Mouse (Mus musculus): ENCODE measurements at regions not wholly inside any gene's neighbourhood (a gene's known extent, or its start where the extent isn't known, plus 50 kb on each side); places are given as distances from the start of the nearest gene placed in this dataset.

DNA sequence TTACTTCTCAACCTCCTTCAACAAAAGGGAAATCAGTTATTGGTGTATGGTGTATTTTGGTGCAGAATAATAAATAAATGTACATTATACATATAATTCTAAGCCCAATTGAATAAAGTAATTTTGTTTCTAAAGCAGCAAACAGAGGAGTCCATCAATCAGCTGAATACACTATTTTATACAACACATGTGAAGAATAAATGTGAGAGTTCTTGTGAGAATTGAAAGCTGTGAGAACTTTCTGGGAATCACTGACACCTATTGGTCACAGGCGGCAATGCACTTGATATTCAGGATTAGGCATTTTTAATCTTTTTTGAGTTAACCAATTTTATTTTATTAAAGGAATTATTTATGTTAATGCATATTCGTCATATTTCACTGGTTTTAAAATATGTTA lies 623.3 kb downstream of the Ndufa4 start:
- TF ChIP-seq RAD21 (IDR thresholded peaks at IDR 0.05; ENCODE audit: low read depth, low read length) (peak; percentile 61), POLR2A (IDR thresholded peaks at IDR 0.05; ENCODE audit: low read depth, low read length) (no peak), CTCF (conservative IDR thresholded peaks at IDR 0.05 in 1 of 2, IDR thresholded peaks at IDR 0.05 in 1 of 2; ENCODE audit: low read depth in 2 of 2, low read length in 2 of 2) (peak in 1 of 2 experiments; percentile 55; a peak in 3 of 4 replicates), ZNF384 (IDR thresholded peaks at IDR 0.05; ENCODE audit: low read depth, low read length) (no peak), EP300 (IDR thresholded peaks at IDR 0.05; ENCODE audit: low read length) (no peak), JUN (IDR thresholded peaks at IDR 0.05; ENCODE audit: insufficient read depth, low read depth, low read length) (no peak), NRF1 (IDR thresholded peaks at IDR 0.05; ENCODE audit: low read depth, low read length) (no peak), UBTF (IDR thresholded peaks at IDR 0.05; ENCODE audit: low read depth, low read length) (no peak), MYC (IDR thresholded peaks at IDR 0.05; ENCODE audit: low read depth, low read length) (no peak)
